Mouse (Mus musculus) c-Kit-positive CD71-positive TER-119-positive erythroid progenitor cells, embryonic 14.5 days (primary cell): ENCODE measurements at regions not wholly inside any gene's neighbourhood (a gene's known extent, or its start where the extent isn't known, plus 50 kb on each side); places are given as distances from the start of the nearest gene placed in this dataset.
A peak's percentile ranks its signal among the peaks of the same experiment; 100 is the strongest.

ENCODE experiments used
- DNase-seq: peaks from one replicate; pipeline ENCODE4 v3.0.0-alpha.2; 2013; ENCODE audit warnings: low spot score

- no peak for DNase-seq
Observed at GRCm38 (mm10) chr14:56313969-56314368, 50.9 kb upstream of the Atp12a start.

- peak; percentile 14 for DNase-seq
Observed at GRCm38 (mm10) chr14:56314459-56314858, 50.4 kb upstream of the Atp12a start.
